Mouse (Mus musculus) embryonic facial prominence, embryonic 14.5 days (tissue): Measurements from ENCODE around the gene Ide. TPM values are rescaled to one million over a fixed set of nuclear protein-coding genes. Genes with fewer than 3 reads are reported as not detected.
A peak's percentile ranks its signal among the peaks of the same experiment; 100 is the strongest.
"Not testable (repeated sequence)": the region's sequence is repeated elsewhere in the genome, so short reads cannot be mapped to it uniquely, and the experiment has no call there.

Experiments used
- ATAC-seq: fragments of 200-750 bp; cut with Nextera tagmentation; 2 replicates; pipeline ENCODE4 v1.8.0; 2017; ENCODE audit warnings: low read depth, moderate number of reproducible peaks, moderate TSS enrichment
- DNase-seq: peaks from one replicate; pipeline ENCODE4 v3.0.0-alpha.2; 2015; ENCODE audit warnings: low spot score
- H3K27ac ChIP-seq: fragments of 300-500 bp; sonication (generic); replicated peaks from 2 replicates; pipeline ENCODE4 v1.5.1; 2014; ENCODE audit warnings: low read depth, mild to moderate bottlenecking, low read length, moderate library complexity
- H3K27me3 ChIP-seq: fragments of 300-500 bp; sonication (generic); replicated peaks from 2 replicates; pipeline ENCODE4 v1.6.1; 2014; ENCODE audit warnings: low read length; ENCODE audit not compliant: control insufficient read depth, insufficient read depth
- H3K36me3 ChIP-seq: fragments of 300-500 bp; sonication (generic); 2 replicates; pipeline ENCODE4 v1.6.1; 2014; ENCODE audit warnings: low read length, mixed read lengths; ENCODE audit not compliant: control insufficient read depth, insufficient read depth
- H3K4me1 ChIP-seq: fragments of 300-500 bp; sonication (generic); 2 replicates; pipeline ENCODE4 v1.6.1; 2014; ENCODE audit warnings: antibody characterized with exemption, low read length; ENCODE audit not compliant: control insufficient read depth, insufficient read depth
- H3K4me2 ChIP-seq: fragments of 300-500 bp; sonication (generic); 2 replicates; pipeline ENCODE4 v1.6.1; 2014; ENCODE audit warnings: low read depth, mild to moderate bottlenecking, low read length, moderate library complexity, mixed read lengths
- H3K4me3 ChIP-seq: fragments of 300-500 bp; sonication (generic); 2 replicates; pipeline ENCODE4 v1.5.1; 2014; ENCODE audit warnings: low read depth, mild to moderate bottlenecking, low read length
- H3K9ac ChIP-seq: fragments of 300-500 bp; sonication (generic); 2 replicates; pipeline ENCODE4 v1.6.1; 2014; ENCODE audit warnings: low read depth, mild to moderate bottlenecking, low read length, moderate library complexity, mixed read lengths
- H3K9me3 ChIP-seq: fragments of 300-500 bp; sonication (generic); 2 replicates; pipeline ENCODE4 v1.6.1; 2016; ENCODE audit warnings: low read length; ENCODE audit not compliant: control insufficient read depth
- WGBS: fragments of 180-500 bp; shearing (Covaris S2); extraction: QIAGEN DNeasy Blood & Tissue Kit; methylation state at CpG from one replicate; pipeline ENCODE4 v1.1.7; 2014; 5-methylcytosine and 5-hydroxymethylcytosine counted together
- polyA plus RNA-seq: library from polyadenylated mRNA; unstranded; fragments of >200 nt; fragmentation: Nextera tagmentation; extraction: Ambion mirVana; gene quantifications from 2 replicates; pipeline ENCODE4 v1.2.1, GENCODE M21; 2014

Gene Ide
- polyA plus RNA-seq, 1 experiment from 2014 or later, result 50.3 TPM

GRCm38 (mm10) chr19:37233561-37234539, 103.8 kb downstream of the Ide start:
- 4% methylated on average over 60 of the region's 63 CpGs for WGBS
- no peaks in the 10 kb centered on the region for H3K9me3 ChIP-seq
- H3K9ac ChIP-seq, result 0 out of 2 replicates have a peak overlapping the region, but pooled peaks have one; percentile 5
- no peaks in the 10 kb centered on the region for H3K36me3 ChIP-seq
- no peaks in the 10 kb centered on the region for H3K4me1 ChIP-seq
- peaks cover 41% of the 10 kb centered on the region for H3K27me3 ChIP-seq
- peak overlapping the region; percentile 59 for H3K4me2 ChIP-seq
- peak overlapping the region; percentile 34 for H3K4me3 ChIP-seq
- no peak for DNase-seq
- no peak overlapping the region for H3K27ac ChIP-seq
- no peak for ATAC-seq

GRCm38 (mm10) chr19:37232598-37232997, 105.1 kb downstream of the Ide start:
- DNase-seq, H3K4me3 ChIP-seq, H3K9me3 ChIP-seq, H3K9ac ChIP-seq, H3K4me2 ChIP-seq, H3K4me1 ChIP-seq, ATAC-seq, H3K27ac ChIP-seq, H3K36me3 ChIP-seq: not testable (repeated sequence)
- 84% methylated on average over 9 of the region's 9 CpGs for WGBS
- peaks cover 41% of the 10 kb centered on the region for H3K27me3 ChIP-seq

- H3K4me2 ChIP-seq, result no peak overlapping the region
- 81% methylated on average over 6 of the region's 6 CpGs for WGBS
- no peak overlapping the region for H3K27ac ChIP-seq
- ATAC-seq (no peak), DNase-seq (no peak)
- no peaks in the 10 kb centered on the region for H3K4me1 ChIP-seq
- no peak overlapping the region for H3K9ac ChIP-seq
- H3K4me3 ChIP-seq, result no peak overlapping the region
- H3K36me3 ChIP-seq, result peaks cover 30% of the 10 kb centered on the region
- H3K27me3 ChIP-seq, result no peaks in the 10 kb centered on the region
- H3K9me3 ChIP-seq, result no peaks in the 10 kb centered on the region
These were observed 112.3 kb downstream of the Ide start for GRCm38 (mm10) chr19:37225197-37225862.

Other genes starting within 250 kb of the Ide start
- 96.0 and 102 TPM in 2 replicates for gene March5, start 130.3 kb downstream of the Ide start, polyA plus RNA-seq
- gene Cpeb3, start 129.3 kb downstream of the Ide start, polyA plus RNA-seq, result 1.5 and 1.9 TPM in 2 replicates
- gene Kif11, start 38.6 kb upstream of the Ide start, polyA plus RNA-seq, result 43.2 and 50.2 TPM in 2 replicates
- 6.2 and 6.7 TPM in 2 replicates for gene Hhex, start 97.0 kb upstream of the Ide start, polyA plus RNA-seq
- gene Exoc6, start 212.6 kb upstream of the Ide start, polyA plus RNA-seq, result 10.7 and 13.0 TPM in 2 replicates